Mouse (Mus musculus): ENCODE measurements around the gene Slc25a18.
"Not testable (repeated sequence)": the region's sequence is repeated elsewhere in the genome, so short reads cannot be mapped to it uniquely, and the experiment has no call there.

Gene Slc25a18

GRCm38 (mm10) chr6:120798019-120798418, 24.6 kb downstream of the Slc25a18 start:
- no peak for DNase-seq (ENCODE audit: low read depth, low spot score)

GRCm38 (mm10) chr6:120798905-120799304, 25.5 kb downstream of the Slc25a18 start:
- no peak for DNase-seq (ENCODE audit: low read depth, low spot score)

- no peak for DNase-seq (ENCODE audit: low read depth, low spot score)
These were observed 26.2 kb downstream of the Slc25a18 start for GRCm38 (mm10) chr6:120799581-120800041.

GRCm38 (mm10) chr6:120806999-120807737, 33.8 kb downstream of the Slc25a18 start:
- DNase-seq (ENCODE audit: low read depth, low spot score), result no peak

- DNase-seq (ENCODE audit: low read depth, low spot score), result no peak
These were observed 34.3 kb downstream of the Slc25a18 start for GRCm38 (mm10) chr6:120807738-120808081.

GRCm38 (mm10) chr6:120811999-120812398, 38.6 kb downstream of the Slc25a18 start:
- DNase-seq (ENCODE audit: low read depth, low spot score), result not testable (repeated sequence)

- no peak for DNase-seq (ENCODE audit: low read depth, low spot score)
These were observed 45.9 kb downstream of the Slc25a18 start for GRCm38 (mm10) chr6:120819294-120819693.

- DNase-seq (ENCODE audit: low read depth, low spot score), result no peak
These were observed 46.8 kb downstream of the Slc25a18 start for GRCm38 (mm10) chr6:120820144-120820543.

- no peak for DNase-seq (ENCODE audit: low read depth, low spot score)
These were observed 47.6 kb downstream of the Slc25a18 start for GRCm38 (mm10) chr6:120820941-120821340.

- DNase-seq (ENCODE audit: low read depth, low spot score), result no peak
These were observed 48.3 kb downstream of the Slc25a18 start for GRCm38 (mm10) chr6:120821715-120822114.

- peak; percentile 96 for DNase-seq (ENCODE audit: low read depth, low spot score)
These were observed 49.0 kb downstream of the Slc25a18 start, which contains the start of gene Atp6v1e1 for GRCm38 (mm10) chr6:120822307-120822928. Gene Atp6v1e1, minus strand, starts transcription at chr6:120822793.

GRCm38 (mm10) chr6:120822937-120823614, 49.7 kb downstream of the Slc25a18 start:
- DNase-seq (ENCODE audit: low read depth, low spot score), result no peak

- no peak for DNase-seq (ENCODE audit: low read depth, low spot score)
These were observed 56.7 kb downstream of the Slc25a18 start for GRCm38 (mm10) chr6:120830056-120830455.

- DNase-seq (ENCODE audit: low read depth, low spot score), result no peak
These were observed 57.7 kb downstream of the Slc25a18 start for GRCm38 (mm10) chr6:120830866-120831608.

- no peak for DNase-seq (ENCODE audit: low read depth, low spot score)
These were observed 58.7 kb downstream of the Slc25a18 start for GRCm38 (mm10) chr6:120832097-120832496.

- no peak for DNase-seq (ENCODE audit: low read depth, low spot score)
These were observed 61.5 kb downstream of the Slc25a18 start for GRCm38 (mm10) chr6:120834766-120835321.

GRCm38 (mm10) chr6:120835474-120836374, 62.3 kb downstream of the Slc25a18 start, which contains the start of gene Bcl2l13:
Gene Bcl2l13, plus strand, starts transcription at chr6:120836212.
- DNase-seq (ENCODE audit: low read depth, low spot score), result peak; percentile 77

GRCm38 (mm10) chr6:120836389-120837151, 63.2 kb downstream of the Slc25a18 start:
- peak; percentile 43 for DNase-seq (ENCODE audit: low read depth, low spot score)

- DNase-seq (ENCODE audit: low read depth, low spot score), result no peak
These were observed 63.8 kb downstream of the Slc25a18 start for GRCm38 (mm10) chr6:120837152-120837530.

- no peak for DNase-seq (ENCODE audit: low read depth, low spot score)
These were observed 66.9 kb downstream of the Slc25a18 start for GRCm38 (mm10) chr6:120840258-120840657.

Data from WW6 (cell line).